Mouse (Mus musculus) hindbrain, embryonic 11.5 days (tissue): ENCODE data around the gene Lrrc32. TPM values are rescaled to one million over a fixed set of nuclear protein-coding genes. Genes with fewer than 3 reads are reported as not detected.

Experiments used
- ATAC-seq: fragments of 200-750 bp; cut with Nextera tagmentation; 2 replicates; pipeline ENCODE4 v1.8.0; 2017; ENCODE audit warnings: mild to moderate bottlenecking, moderate TSS enrichment, moderate library complexity; ENCODE audit not compliant: low FRiP score
- DNase-seq: peaks from one replicate; pipeline ENCODE4 v3.0.0-alpha.2; 2015; ENCODE audit warnings: low spot score
- H3K27ac ChIP-seq: fragments of 300-500 bp; sonication (generic); 2 replicates; pipeline ENCODE4 v1.5.1; 2014; ENCODE audit warnings: mild to moderate bottlenecking, low read depth, low read length
- H3K27me3 ChIP-seq: fragments of 300-500 bp; sonication (generic); 2 replicates; pipeline ENCODE4 v1.6.1; 2014; ENCODE audit warnings: mild to moderate bottlenecking, low read length, moderate library complexity, mixed read lengths; ENCODE audit not compliant: control insufficient read depth, insufficient read depth
- H3K36me3 ChIP-seq: fragments of 300-500 bp; sonication (generic); 2 replicates; pipeline ENCODE4 v1.6.1; 2014; ENCODE audit warnings: mild to moderate bottlenecking, low read length, moderate library complexity, mixed read lengths; ENCODE audit not compliant: control insufficient read depth, insufficient read depth
- H3K4me1 ChIP-seq: fragments of 300-500 bp; sonication (generic); replicated peaks from 2 replicates; pipeline ENCODE4 v1.6.1; 2014; ENCODE audit warnings: low read length, mixed read lengths; ENCODE audit not compliant: control insufficient read depth, insufficient read depth
- H3K4me2 ChIP-seq: fragments of 300-500 bp; sonication (generic); replicated peaks from 2 replicates; pipeline ENCODE4 v1.6.1; 2014; ENCODE audit warnings: mild to moderate bottlenecking, low read depth, low read length
- H3K4me3 ChIP-seq: fragments of 300-500 bp; sonication (generic); 2 replicates; pipeline ENCODE4 v1.5.1; 2014; ENCODE audit warnings: low read depth, low read length
- H3K9ac ChIP-seq: fragments of 300-500 bp; sonication (generic); 2 replicates; pipeline ENCODE4 v1.6.1; 2014; ENCODE audit warnings: low read depth, low read length
- H3K9me3 ChIP-seq: fragments of 300-500 bp; sonication (generic); 2 replicates; pipeline ENCODE4 v1.6.1; 2016; ENCODE audit warnings: low read length; ENCODE audit not compliant: control insufficient read depth
- WGBS: fragments of 180-500 bp; shearing (Covaris S2); extraction: QIAGEN DNeasy Blood & Tissue Kit; methylation state at CpG from one replicate; pipeline ENCODE4 v1.1.7; 2014; 5-methylcytosine and 5-hydroxymethylcytosine counted together
- polyA plus RNA-seq: library from polyadenylated mRNA; unstranded; fragments of >200 nt; fragmentation: Nextera tagmentation; extraction: Ambion mirVana; gene quantifications from 2 replicates; pipeline ENCODE4 v1.2.1, GENCODE M21; 2014

Gene Lrrc32
- polyA plus RNA-seq, 1 experiment from 2014 or later = 3.3 TPM

- ATAC-seq = no peak
- H3K4me1 ChIP-seq = no peaks in the 10 kb centered on the region
- H3K36me3 ChIP-seq = no peaks in the 10 kb centered on the region
- no peak overlapping the region for H3K4me2 ChIP-seq
- no peak overlapping the region for H3K4me3 ChIP-seq
- H3K27ac ChIP-seq = no peak overlapping the region
- 61% methylated on average over 3 of the region's 3 CpGs for WGBS
- H3K9me3 ChIP-seq = no peaks in the 10 kb centered on the region
- no peak for DNase-seq
- no peak overlapping the region for H3K9ac ChIP-seq
- no peaks in the 10 kb centered on the region for H3K27me3 ChIP-seq
These were observed 20.0 kb upstream of the Lrrc32 start for GRCm38 (mm10) chr7:98469089-98469488.

GRCm38 (mm10) chr7:98472529-98472928, 16.6 kb upstream of the Lrrc32 start:
- no peak for ATAC-seq
- DNase-seq = no peak
- Histone ChIP-seq H3K27me3 (no peaks in the 10 kb centered on the region), H3K9ac (no peak overlapping the region), H3K4me1 (no peaks in the 10 kb centered on the region), H3K27ac (no peak overlapping the region), H3K36me3 (no peaks in the 10 kb centered on the region), H3K4me3 (no peak overlapping the region), H3K4me2 (no peak overlapping the region), H3K9me3 (no peaks in the 10 kb centered on the region)
- 85% methylated on average over 2 of the region's 2 CpGs for WGBS

- 69% methylated on average over 1 of the region's 1 CpGs for WGBS
- H3K36me3 ChIP-seq = no peaks in the 10 kb centered on the region
- no peaks in the 10 kb centered on the region for H3K4me1 ChIP-seq
- H3K27me3 ChIP-seq = no peaks in the 10 kb centered on the region
- no peak for DNase-seq
- no peaks in the 10 kb centered on the region for H3K9me3 ChIP-seq
- no peak overlapping the region for H3K9ac ChIP-seq
- no peak overlapping the region for H3K27ac ChIP-seq
- ATAC-seq = no peak
- H3K4me2 ChIP-seq = no peak overlapping the region
- no peak overlapping the region for H3K4me3 ChIP-seq
These were observed 14.5 kb upstream of the Lrrc32 start for GRCm38 (mm10) chr7:98474558-98474957.

- WGBS = 87% methylated on average over 4 of the region's 4 CpGs
- H3K9ac ChIP-seq = no peak overlapping the region
- no peak for DNase-seq
- H3K36me3 ChIP-seq = no peaks in the 10 kb centered on the region
- ATAC-seq = no peak
- no peak overlapping the region for H3K4me2 ChIP-seq
- no peak overlapping the region for H3K4me3 ChIP-seq
- 0 out of 2 replicates have a peak, but pooled peaks cover 3% of the 10 kb centered on the region for H3K4me1 ChIP-seq
- H3K27me3 ChIP-seq = no peaks in the 10 kb centered on the region
- no peaks in the 10 kb centered on the region for H3K9me3 ChIP-seq
- H3K27ac ChIP-seq = no peak overlapping the region
These were observed 11.9 kb upstream of the Lrrc32 start for GRCm38 (mm10) chr7:98477153-98477552.

GRCm38 (mm10) chr7:98480481-98480880, 8.6 kb upstream of the Lrrc32 start:
- no peak for ATAC-seq
- no peak overlapping the region for H3K9ac ChIP-seq
- no peak overlapping the region for H3K27ac ChIP-seq
- H3K36me3 ChIP-seq = no peaks in the 10 kb centered on the region
- 75% methylated on average over 1 of the region's 1 CpGs for WGBS
- no peak overlapping the region for H3K4me2 ChIP-seq
- H3K27me3 ChIP-seq = no peaks in the 10 kb centered on the region
- no peak for DNase-seq
- no peaks in the 10 kb centered on the region for H3K9me3 ChIP-seq
- H3K4me3 ChIP-seq = no peak overlapping the region
- 0 out of 2 replicates have a peak, but pooled peaks cover 3% of the 10 kb centered on the region for H3K4me1 ChIP-seq

- ATAC-seq (peak; percentile 69), DNase-seq (peak; percentile 84)
- Histone ChIP-seq H3K4me2 (no peak overlapping the region), H3K36me3 (no peaks in the 10 kb centered on the region), H3K27me3 (no peaks in the 10 kb centered on the region), H3K4me3 (no peak overlapping the region), H3K9ac (no peak overlapping the region), H3K9me3 (no peaks in the 10 kb centered on the region), H3K27ac (no peak overlapping the region), H3K4me1 (0 out of 2 replicates have a peak, but pooled peaks cover 3% of the 10 kb centered on the region)
- WGBS = 12% methylated on average over 9 of the region's 9 CpGs
These were observed 7.9 kb upstream of the Lrrc32 start for GRCm38 (mm10) chr7:98481066-98481734.

GRCm38 (mm10) chr7:98481861-98482260, 7.2 kb upstream of the Lrrc32 start:
- Histone ChIP-seq H3K9ac (no peak overlapping the region), H3K4me3 (no peak overlapping the region), H3K27ac (no peak overlapping the region), H3K27me3 (no peaks in the 10 kb centered on the region), H3K9me3 (no peaks in the 10 kb centered on the region), H3K4me1 (0 out of 2 replicates have a peak, but pooled peaks cover 3% of the 10 kb centered on the region), H3K36me3 (no peaks in the 10 kb centered on the region), H3K4me2 (no peak overlapping the region)
- 89% methylated on average over 8 of the region's 8 CpGs for WGBS
- DNase-seq (no peak), ATAC-seq (no peak)

- 0 out of 2 replicates have a peak, but pooled peaks cover 3% of the 10 kb centered on the region for H3K4me1 ChIP-seq
- H3K4me3 ChIP-seq = no peak overlapping the region
- H3K9me3 ChIP-seq = no peaks in the 10 kb centered on the region
- no peak overlapping the region for H3K9ac ChIP-seq
- H3K27me3 ChIP-seq = no peaks in the 10 kb centered on the region
- H3K27ac ChIP-seq = no peak overlapping the region
- H3K4me2 ChIP-seq = no peak overlapping the region
- no peak for DNase-seq
- no peaks in the 10 kb centered on the region for H3K36me3 ChIP-seq
- ATAC-seq = no peak
- 53% methylated on average over 12 of the region's 12 CpGs for WGBS
These were observed 6.4 kb upstream of the Lrrc32 start for GRCm38 (mm10) chr7:98482551-98483267.

GRCm38 (mm10) chr7:98483268-98483607, 5.8 kb upstream of the Lrrc32 start:
- WGBS = 32% methylated on average over 8 of the region's 8 CpGs

More at GRCm38 (mm10) chr7:98483268-98483607, 5.8 kb upstream of the Lrrc32 start:
- H3K27me3 ChIP-seq = no peaks in the 10 kb centered on the region
- H3K4me1 ChIP-seq = 0 out of 2 replicates have a peak, but pooled peaks cover 3% of the 10 kb centered on the region
- no peak for ATAC-seq
- no peak overlapping the region for H3K9ac ChIP-seq
- no peaks in the 10 kb centered on the region for H3K9me3 ChIP-seq
- no peak overlapping the region for H3K27ac ChIP-seq
- no peak overlapping the region for H3K4me2 ChIP-seq
- no peak overlapping the region for H3K4me3 ChIP-seq
- no peak for DNase-seq
- H3K36me3 ChIP-seq = no peaks in the 10 kb centered on the region
